Mouse (Mus musculus) heart, postnatal 0 days (tissue): ENCODE measurements around the gene Gm47996. TPM values are rescaled to one million over a fixed set of nuclear protein-coding genes. Genes with fewer than 3 reads are reported as not detected.
"Not testable (repeated sequence)": the region's sequence is repeated elsewhere in the genome, so short reads cannot be mapped to it uniquely, and the experiment has no call there.

Source experiments
- ATAC-seq: fragments of 200-750 bp; cut with Nextera tagmentation; 2 replicates; pipeline ENCODE4 v1.8.0; 2017; ENCODE audit warnings: low read depth, moderate number of reproducible peaks, moderate library complexity; ENCODE audit not compliant: insufficient read depth
- DNase-seq: peaks from one replicate; pipeline ENCODE4 v3.0.0-alpha.2; 2016; ENCODE audit warnings: low spot score
- H3K27ac ChIP-seq: fragments of 300-500 bp; sonication (generic); 2 replicates; pipeline ENCODE4 v1.5.1; 2014; ENCODE audit warnings: low read depth, mild to moderate bottlenecking
- H3K27me3 ChIP-seq: fragments of 300-500 bp; sonication (generic); 2 replicates; pipeline ENCODE4 v1.6.1; 2014; ENCODE audit warnings: low read length, mixed read lengths; ENCODE audit not compliant: control insufficient read depth, insufficient read depth
- H3K36me3 ChIP-seq: fragments of 300-500 bp; sonication (generic); replicated peaks from 2 replicates; pipeline ENCODE4 v1.6.1; 2014; ENCODE audit warnings: low read length, mixed read lengths; ENCODE audit not compliant: control insufficient read depth, insufficient read depth
- H3K4me1 ChIP-seq: fragments of 300-500 bp; sonication (generic); 2 replicates; pipeline ENCODE4 v1.6.1; 2014; ENCODE audit warnings: antibody characterized with exemption; ENCODE audit not compliant: control insufficient read depth, insufficient read depth
- H3K4me2 ChIP-seq: fragments of 300-500 bp; sonication (generic); 2 replicates; pipeline ENCODE4 v1.6.1; 2014; ENCODE audit warnings: low read depth, mild to moderate bottlenecking, low read length, moderate library complexity
- H3K4me3 ChIP-seq: fragments of 300-500 bp; sonication (generic); 2 replicates; pipeline ENCODE4 v1.5.1; 2014; ENCODE audit warnings: low read depth, low read length
- H3K9ac ChIP-seq: fragments of 300-500 bp; sonication (generic); replicated peaks from 2 replicates; pipeline ENCODE4 v1.6.1; 2014; ENCODE audit warnings: low read depth, low read length, mixed read lengths
- H3K9me3 ChIP-seq: fragments of 300-500 bp; sonication (generic); replicated peaks from 2 replicates; pipeline ENCODE4 v1.6.1; 2016; ENCODE audit warnings: low read length; ENCODE audit not compliant: control insufficient read depth
- CTCF ChIP-seq: IDR thresholded peaks from 2 replicates; pipeline ENCODE4 v1.5.1; 2016; ENCODE audit warnings: antibody characterized with exemption, control low read depth, low read depth
- EP300 ChIP-seq: IDR thresholded peaks from 2 replicates; pipeline ENCODE4 v1.6.1; 2016; ENCODE audit warnings: antibody characterized with exemption, low read depth
- WGBS: fragments of 180-500 bp; shearing (Covaris S2); extraction: QIAGEN DNeasy Blood & Tissue Kit; methylation state at CpG from one replicate; pipeline ENCODE4 v1.1.7; 2014; 5-methylcytosine and 5-hydroxymethylcytosine counted together
- polyA plus RNA-seq: library from polyadenylated mRNA; unstranded; fragments of >200 nt; fragmentation: Nextera tagmentation; extraction: Ambion mirVana; gene quantifications from 2 replicates; pipeline ENCODE4 v1.2.1, GENCODE M21; 2015
- total RNA-seq: library from RNA; depleted of rRNA; stranded (reverse); fragments of >200 nt; gene quantifications from 2 replicates; pipeline ENCODE4 v1.2.3, GENCODE M21; 2014; ENCODE audit warnings: low replicate concordance; rRNA removed

Gene Gm47996
- total RNA-seq (not detected in 2 replicates), polyA plus RNA-seq (not detected in 2 replicates)

- H3K9me3 ChIP-seq, H3K27ac ChIP-seq, H3K4me1 ChIP-seq, H3K36me3 ChIP-seq, DNase-seq, H3K4me2 ChIP-seq, H3K4me3 ChIP-seq, H3K9ac ChIP-seq, H3K27me3 ChIP-seq, ATAC-seq: not testable (repeated sequence)
- 79% methylated on average over 4 of the region's 8 CpGs for WGBS
Measured at GRCm38 (mm10) chr1:151209824-151210355, at the start of gene Gm47996. Gm47996 (plus strand) TSS chr1:151210131.

DNA sequence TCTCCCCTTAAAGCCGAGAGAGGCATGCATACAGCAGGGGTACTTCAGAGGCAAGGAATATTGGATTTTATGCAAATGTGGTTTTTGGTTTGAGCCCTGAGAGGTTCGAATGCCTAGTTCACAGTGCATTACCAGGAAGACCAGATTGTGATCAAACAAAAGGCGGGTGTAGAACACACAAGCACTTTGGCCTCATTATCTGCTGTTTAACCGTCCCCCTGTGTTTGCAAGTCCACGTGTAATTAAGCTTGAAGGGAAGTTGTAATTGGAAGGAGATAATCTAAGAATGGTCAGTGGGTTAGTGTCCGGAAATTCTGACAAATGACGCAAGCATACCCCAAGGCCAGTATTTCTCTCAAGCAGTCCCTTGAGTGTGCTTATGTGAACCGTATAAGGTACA, 43.9 kb upstream of the Gm47996 start:
- no peaks in the 10 kb centered on the region for H3K27me3 ChIP-seq
- no peak for DNase-seq
- H3K9me3 ChIP-seq, result no peaks in the 10 kb centered on the region
- H3K4me1 ChIP-seq, result no peaks in the 10 kb centered on the region
- H3K4me2 ChIP-seq, result no peak overlapping the region
- H3K36me3 ChIP-seq, result no peaks in the 10 kb centered on the region
- no peak for ATAC-seq
- no peak overlapping the region for H3K9ac ChIP-seq
- H3K4me3 ChIP-seq, result no peak overlapping the region
- no peak overlapping the region for H3K27ac ChIP-seq
- TF ChIP-seq CTCF, result no peak
- no peak for TF ChIP-seq EP300
- WGBS, result 53% methylated on average over 8 of the region's 8 CpGs

DNA sequence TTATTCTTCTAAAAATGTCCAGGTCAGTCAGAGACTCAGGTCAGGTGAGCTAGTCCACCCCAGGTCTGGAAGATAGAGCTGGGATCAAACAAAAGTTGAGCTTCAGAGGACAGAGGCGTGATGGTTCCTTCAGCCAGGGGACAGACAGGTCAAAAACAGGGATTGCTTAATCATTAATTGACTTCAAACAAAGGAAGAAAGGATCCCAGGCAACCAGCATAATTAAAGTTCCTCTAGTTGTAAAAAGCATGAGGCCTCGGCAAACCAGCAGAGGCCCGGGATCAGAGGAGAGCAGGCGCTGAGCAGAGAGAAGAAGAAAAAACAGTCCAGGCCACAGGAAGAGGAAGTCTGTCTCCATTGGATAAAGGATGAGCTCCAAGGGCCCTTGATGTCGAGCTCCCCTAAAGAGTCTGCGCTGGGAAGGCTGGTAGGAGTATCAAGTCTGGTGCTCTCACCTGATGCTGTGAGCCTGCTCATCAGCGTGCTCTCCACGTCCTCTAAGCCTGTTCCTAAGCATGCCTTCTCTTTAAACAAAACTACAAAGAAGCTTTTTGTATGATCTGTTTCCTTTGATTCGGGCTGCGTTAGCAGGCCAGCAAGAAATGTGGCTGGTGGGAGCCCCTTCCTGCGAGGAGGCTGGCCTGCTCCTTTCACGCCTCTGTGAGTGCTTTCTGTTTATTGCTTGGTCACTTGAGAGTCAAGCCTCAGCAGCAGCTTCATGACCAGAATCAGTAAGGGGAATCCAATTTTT, 42.5 kb upstream of the Gm47996 start:
- H3K9me3 ChIP-seq, result no peaks in the 10 kb centered on the region
- no peaks in the 10 kb centered on the region for H3K27me3 ChIP-seq
- TF ChIP-seq EP300 (no peak), CTCF (no peak)
- DNase-seq (no peak), ATAC-seq (no peak)
- no peaks in the 10 kb centered on the region for H3K4me1 ChIP-seq
- no peak overlapping the region for H3K27ac ChIP-seq
- H3K4me2 ChIP-seq, result no peak overlapping the region
- H3K36me3 ChIP-seq, result no peaks in the 10 kb centered on the region
- no peak overlapping the region for H3K9ac ChIP-seq
- no peak overlapping the region for H3K4me3 ChIP-seq
- WGBS, result 56% methylated on average over 12 of the region's 12 CpGs

DNA sequence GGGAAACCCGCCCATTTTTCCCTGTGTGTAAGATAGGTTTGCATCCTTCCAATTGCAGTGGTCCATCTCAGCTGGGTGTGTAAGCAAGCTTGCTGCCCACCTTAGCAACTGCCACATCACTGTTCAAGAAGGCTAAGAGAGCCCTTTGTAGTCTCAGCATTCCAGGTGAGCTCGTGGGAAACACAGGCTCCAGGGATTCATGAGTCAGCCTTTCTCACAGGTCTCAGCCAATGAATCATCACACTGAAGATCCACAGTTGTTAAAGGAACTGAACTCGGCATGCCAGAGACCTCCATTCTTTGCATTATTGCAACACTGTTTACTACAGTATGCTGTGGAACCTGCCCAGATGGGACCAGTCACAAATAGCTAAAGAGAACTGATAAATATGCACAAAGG, 41.3 kb upstream of the Gm47996 start:
- no peak for DNase-seq
- H3K27me3 ChIP-seq, result no peaks in the 10 kb centered on the region
- no peaks in the 10 kb centered on the region for H3K9me3 ChIP-seq
- H3K4me1 ChIP-seq, result no peaks in the 10 kb centered on the region
- TF ChIP-seq CTCF, result no peak
- no peak for TF ChIP-seq EP300
- H3K36me3 ChIP-seq, result no peaks in the 10 kb centered on the region
- WGBS, result 67% methylated on average over 3 of the region's 3 CpGs
- no peak overlapping the region for H3K9ac ChIP-seq
- no peak overlapping the region for H3K4me2 ChIP-seq
- H3K4me3 ChIP-seq, result no peak overlapping the region
- no peak for ATAC-seq
- H3K27ac ChIP-seq, result no peak overlapping the region

DNA sequence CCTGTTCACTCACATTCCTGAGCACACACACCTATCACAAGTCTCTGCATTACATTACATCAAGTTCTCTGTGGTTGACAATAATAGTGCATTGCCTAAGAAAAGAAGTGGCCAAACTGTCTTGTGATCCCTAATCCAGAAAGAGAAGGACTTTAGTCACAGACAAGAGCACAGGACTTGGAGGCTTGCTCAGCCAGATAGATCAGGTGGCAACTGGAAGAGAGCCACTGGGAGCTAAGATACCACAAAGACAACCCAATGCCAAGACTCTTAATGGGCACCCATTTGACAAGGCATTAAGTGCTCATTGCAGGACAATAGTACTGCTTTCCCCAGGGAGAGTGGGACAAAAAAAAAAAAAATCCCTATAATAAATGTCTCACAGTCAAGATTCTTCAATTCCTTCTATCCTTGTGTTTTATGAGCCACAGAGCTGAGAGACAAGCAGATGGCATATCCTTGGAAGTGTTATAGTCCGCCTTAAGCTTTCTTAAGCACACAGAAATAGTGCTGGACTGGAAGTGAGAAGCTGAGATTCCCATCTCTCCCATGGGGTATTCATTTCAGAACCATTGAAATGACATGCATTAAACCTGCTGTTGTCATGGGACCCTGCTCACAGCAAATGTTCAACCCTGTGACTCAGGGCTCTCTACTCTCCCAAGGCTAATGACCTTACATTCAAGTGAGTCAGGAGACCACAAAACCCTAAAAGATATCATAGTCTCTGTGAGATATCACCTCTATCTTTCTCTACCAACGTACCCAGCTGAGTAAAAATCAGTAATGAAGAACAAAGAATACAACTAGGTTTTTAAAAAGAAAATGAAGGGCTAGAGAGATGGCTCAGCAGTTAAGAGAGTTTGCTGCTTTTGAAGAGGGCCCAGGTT, 38.1 kb upstream of the Gm47996 start:
- DNase-seq, result no peak

More for the DNA sequence above, 38.1 kb upstream of the Gm47996 start:
- WGBS, result 68% methylated on average over 2 of the region's 2 CpGs
- no peak overlapping the region for H3K4me2 ChIP-seq
- no peak overlapping the region for H3K9ac ChIP-seq
- 0 out of 2 replicates have a peak, but pooled peaks have one; percentile 47 for ATAC-seq
- H3K4me3 ChIP-seq, result no peak overlapping the region
- H3K36me3 ChIP-seq, result no peaks in the 10 kb centered on the region
- TF ChIP-seq CTCF (no peak), EP300 (peak; percentile 73; the same call in 1 of the 2 replicates)
- no peaks in the 10 kb centered on the region for H3K9me3 ChIP-seq
- no peaks in the 10 kb centered on the region for H3K4me1 ChIP-seq
- no peak overlapping the region for H3K27ac ChIP-seq
- H3K27me3 ChIP-seq, result no peaks in the 10 kb centered on the region
